Mouse (Mus musculus) G1E (cell line): ENCODE results near the gene Smtnl1.

Experiments
- CTCF ChIP-seq: IDR thresholded peaks from 2 replicates; pipeline ENCODE4 v1.5.1; 2012; ENCODE audit warnings: low read depth, low read length, inconsistent platforms, mixed read lengths
- GATA1 ChIP-seq: IDR thresholded peaks from 2 replicates; pipeline ENCODE4 v1.6.1; 2012; ENCODE audit warnings: borderline replicate concordance, low read length, inconsistent platforms, mixed read lengths
- POLR2AphosphoS5 ChIP-seq: IDR thresholded peaks from 2 replicates; pipeline ENCODE4 v1.6.1; 2012; ENCODE audit warnings: low read depth, low read length, inconsistent platforms; ENCODE audit not compliant: insufficient replicate concordance

DNA sequence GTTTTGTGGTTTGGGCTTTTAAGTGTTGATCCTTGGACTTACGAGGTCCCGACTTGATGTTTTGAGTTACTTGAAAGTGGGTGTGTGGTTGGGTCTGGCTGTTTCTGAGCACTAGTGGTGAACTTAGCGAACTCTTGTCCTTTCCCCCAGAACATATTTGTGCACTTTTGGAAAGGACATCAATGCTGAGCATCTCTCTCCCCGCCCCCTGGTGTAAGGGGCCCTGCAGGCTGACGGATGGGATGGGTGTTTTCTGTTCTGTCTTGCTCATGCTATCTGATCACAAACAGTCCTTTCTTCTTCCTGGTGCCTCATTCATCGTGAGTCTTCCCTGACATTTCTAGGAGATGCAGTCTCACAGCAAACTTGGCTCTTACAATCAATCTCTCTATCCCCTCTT is 21.2 kb upstream of the Smtnl1 start:
- TF ChIP-seq CTCF, result no peak
- TF ChIP-seq GATA1, result no peak
- no peak for TF ChIP-seq POLR2AphosphoS5
